Mouse (Mus musculus) mature B cell (primary cell): ENCODE measurements around the gene Atad3a.

Experiments
- in situ Hi-C: fragments of 300-500 bp; cut with MboI; formaldehyde crosslinking; loops from 2 replicates; pipeline ENCODE4 v1.14.3; 2019

Atad3a gene

GRCm38 (mm10) chr4:155694482-155695401 is 66.2 kb downstream of the Atad3a start:
- in situ Hi-C loops = no loop called here

GRCm38 (mm10) chr4:155694111-155694481 is 66.8 kb downstream of the Atad3a start, which contains the start of gene Fndc10:
Fndc10 (plus strand) TSS chr4:155694342.
- in situ Hi-C loops = no loop called here

- in situ Hi-C loops = no loop called here
These were observed 68.5 kb downstream of the Atad3a start for GRCm38 (mm10) chr4:155692421-155692820.
